Mouse (Mus musculus) cerebellum, postnatal 25 days (tissue): Measurements from ENCODE around the gene Nlrc3.

Source experiments
- DNase-seq, 2 experiments: peaks; one replicate each; pipeline ENCODE4 v3.0.0; 2021; ENCODE audit warnings: mixed read lengths in 2 of 2

Gene Nlrc3

DNA sequence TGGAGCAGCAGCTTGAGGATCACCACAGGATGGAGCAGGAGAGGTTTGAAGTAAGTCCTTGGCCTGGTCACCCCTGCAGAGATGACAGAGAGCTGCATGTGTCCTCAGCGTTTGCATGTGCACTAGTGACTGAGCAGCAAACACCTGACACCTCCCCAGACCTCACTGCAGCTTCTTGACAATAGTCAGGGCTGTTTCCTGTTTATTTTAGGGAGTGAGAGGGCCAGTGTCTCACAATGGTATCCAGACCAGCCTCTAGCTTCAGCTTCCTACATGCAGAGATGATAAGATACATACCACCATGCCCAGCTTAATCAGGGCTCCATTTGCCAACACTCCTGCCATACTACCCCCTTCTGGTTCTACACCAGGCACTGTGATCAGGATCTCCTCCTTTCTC is 47.9 kb downstream of the Nlrc3 start:
- no peak for DNase-seq

DNA sequence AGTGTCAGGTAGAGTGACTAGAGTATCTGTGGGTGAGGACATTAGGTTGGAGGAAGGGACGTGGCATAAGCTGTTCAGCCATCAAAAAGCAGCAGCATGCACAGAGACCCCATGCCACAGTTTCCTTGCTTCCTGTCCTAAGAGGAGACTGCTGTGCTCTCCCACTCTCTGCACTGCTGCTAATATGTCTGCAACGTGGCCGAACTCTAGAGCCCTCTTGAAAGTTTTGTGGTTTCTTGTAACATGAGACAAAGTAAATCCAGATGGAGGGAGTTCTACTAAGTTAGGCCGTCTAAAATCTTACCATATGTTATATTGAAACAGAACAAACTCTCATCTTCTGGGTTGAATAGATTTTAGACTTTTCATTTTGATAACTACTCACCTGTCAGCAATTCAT is 52.5 kb downstream of the Nlrc3 start:
- DNase-seq, result no peak

GRCm38 (mm10) chr16:3923515-3923914 is 52.9 kb downstream of the Nlrc3 start:
- no peak for DNase-seq

GRCm38 (mm10) chr16:3920756-3921155 is 55.7 kb downstream of the Nlrc3 start:
- no peak for DNase-seq

GRCm38 (mm10) chr16:3909118-3909517 is 67.3 kb downstream of the Nlrc3 start:
- DNase-seq, result no peak

GRCm38 (mm10) chr16:3908537-3909111 is 67.8 kb downstream of the Nlrc3 start, which contains the start of the genes 1700037C18Rik and Cluap1:
TSS of gene 1700037C18Rik (minus strand) at chr16:3908689.
TSS of gene Cluap1 (plus strand) at chr16:3908801.
- peak; percentile 93 to 95 for DNase-seq

GRCm38 (mm10) chr16:3907471-3907870 is 69.0 kb downstream of the Nlrc3 start:
- DNase-seq, result no peak

GRCm38 (mm10) chr16:3896553-3896952 is 79.9 kb downstream of the Nlrc3 start:
- no peak for DNase-seq

- DNase-seq, result no peak
These were observed 80.4 kb downstream of the Nlrc3 start for GRCm38 (mm10) chr16:3896046-3896445.

GRCm38 (mm10) chr16:3895173-3895792 is 81.1 kb downstream of the Nlrc3 start:
- no peak for DNase-seq
